Mouse (Mus musculus) kidney, embryonic 14.5 days (tissue): ENCODE measurements around the gene Asap3. TPM values are rescaled to one million over a fixed set of nuclear protein-coding genes. Genes with fewer than 3 reads are reported as not detected.
A peak's percentile ranks its signal among the peaks of the same experiment; 100 is the strongest.

Experiments used
- ATAC-seq: fragments of 200-750 bp; cut with Nextera tagmentation; 2 replicates; pipeline ENCODE4 v1.8.0; 2017; ENCODE audit warnings: moderate number of reproducible peaks, mild to moderate bottlenecking, moderate TSS enrichment, moderate library complexity; ENCODE audit not compliant: low FRiP score, low TSS enrichment
- H3K27ac ChIP-seq: fragments of 300-500 bp; sonication (generic); 2 replicates; pipeline ENCODE4 v1.5.1; 2014; ENCODE audit warnings: low read depth, mild to moderate bottlenecking, low read length, moderate library complexity, mixed read lengths
- H3K27me3 ChIP-seq: fragments of 300-500 bp; sonication (generic); 2 replicates; pipeline ENCODE4 v1.6.1; 2014; ENCODE audit warnings: mild to moderate bottlenecking, low read length; ENCODE audit not compliant: control insufficient read depth, insufficient read depth
- H3K36me3 ChIP-seq: fragments of 300-500 bp; sonication (generic); 2 replicates; pipeline ENCODE4 v1.6.1; 2014; ENCODE audit warnings: low read length, mixed read lengths; ENCODE audit not compliant: control insufficient read depth, insufficient read depth
- H3K4me1 ChIP-seq: fragments of 300-500 bp; sonication (generic); 2 replicates; pipeline ENCODE4 v1.6.1; 2014; ENCODE audit warnings: low read length, mixed read lengths; ENCODE audit not compliant: control insufficient read depth, insufficient read depth
- H3K4me2 ChIP-seq: fragments of 300-500 bp; sonication (generic); replicated peaks from 2 replicates; pipeline ENCODE4 v1.6.1; 2014; ENCODE audit warnings: low read depth, mild to moderate bottlenecking, low read length
- H3K4me3 ChIP-seq: fragments of 300-500 bp; sonication (generic); 2 replicates; pipeline ENCODE4 v1.5.1; 2014; ENCODE audit warnings: mild to moderate bottlenecking, low read length
- H3K9ac ChIP-seq: fragments of 300-500 bp; sonication (generic); 2 replicates; pipeline ENCODE4 v1.6.1; 2014; ENCODE audit warnings: low read depth, mild to moderate bottlenecking, low read length, moderate library complexity
- H3K9me3 ChIP-seq: fragments of 300-500 bp; sonication (generic); 2 replicates; pipeline ENCODE4 v1.6.1; 2016; ENCODE audit warnings: low read length; ENCODE audit not compliant: control insufficient read depth
- WGBS: fragments of 180-500 bp; shearing (Covaris S2); extraction: QIAGEN DNeasy Blood & Tissue Kit; methylation state at CpG from one replicate; pipeline ENCODE4 v1.1.7; 2014; 5-methylcytosine and 5-hydroxymethylcytosine counted together
- polyA plus RNA-seq: library from polyadenylated mRNA; unstranded; fragments of >200 nt; fragmentation: Nextera tagmentation; extraction: Ambion mirVana; gene quantifications from 2 replicates; pipeline ENCODE4 v1.2.1, GENCODE M21; 2014

The Asap3 gene
- polyA plus RNA-seq, 1 experiment from 2014 or later, result 3.0 TPM

DNA sequence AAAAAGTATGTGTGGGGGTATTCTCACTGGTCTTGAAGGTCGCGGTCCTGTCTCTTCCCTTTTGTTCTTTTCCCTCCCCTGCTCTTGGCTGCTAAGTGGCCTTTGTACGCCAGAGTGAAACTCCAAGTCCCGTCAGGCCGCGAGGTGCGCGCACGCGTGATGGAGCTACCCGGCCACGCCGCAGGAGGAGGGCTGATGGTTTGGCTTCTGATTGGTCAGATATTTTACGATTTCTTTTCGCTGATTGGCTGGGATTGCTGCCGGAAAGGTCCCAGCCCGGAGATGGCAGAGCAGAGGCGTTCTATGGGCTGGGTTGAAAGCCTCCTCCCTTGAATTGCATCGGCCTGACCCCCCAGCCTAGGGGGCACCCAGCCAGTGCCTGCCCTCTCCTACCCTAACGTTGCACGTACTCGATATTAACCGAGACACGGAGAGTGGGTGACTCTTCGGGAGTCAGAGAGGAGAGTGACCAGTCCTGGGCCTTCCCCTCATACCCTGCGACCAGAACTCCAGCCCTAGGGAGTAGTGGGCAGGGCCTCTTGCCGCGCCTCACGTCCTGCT, 79.7 kb downstream of the Asap3 start:
- Histone ChIP-seq H3K9me3 (peaks cover 3% of the 10 kb centered on the region; the same call in 1 of the 2 replicates), H3K27ac (peak overlapping the region; percentile 89), H3K4me3 (peak overlapping the region; percentile 63), H3K9ac (peak overlapping the region; percentile 49), H3K36me3 (peaks cover 35% of the 10 kb centered on the region), H3K4me2 (peak overlapping the region; percentile 61), H3K4me1 (peaks cover 27% of the 10 kb centered on the region), H3K27me3 (no peaks in the 10 kb centered on the region; the same call in 1 of the 2 replicates)
- WGBS, result under 1% methylated on average over 29 of the region's 29 CpGs
- ATAC-seq, result peak; percentile 84

DNA sequence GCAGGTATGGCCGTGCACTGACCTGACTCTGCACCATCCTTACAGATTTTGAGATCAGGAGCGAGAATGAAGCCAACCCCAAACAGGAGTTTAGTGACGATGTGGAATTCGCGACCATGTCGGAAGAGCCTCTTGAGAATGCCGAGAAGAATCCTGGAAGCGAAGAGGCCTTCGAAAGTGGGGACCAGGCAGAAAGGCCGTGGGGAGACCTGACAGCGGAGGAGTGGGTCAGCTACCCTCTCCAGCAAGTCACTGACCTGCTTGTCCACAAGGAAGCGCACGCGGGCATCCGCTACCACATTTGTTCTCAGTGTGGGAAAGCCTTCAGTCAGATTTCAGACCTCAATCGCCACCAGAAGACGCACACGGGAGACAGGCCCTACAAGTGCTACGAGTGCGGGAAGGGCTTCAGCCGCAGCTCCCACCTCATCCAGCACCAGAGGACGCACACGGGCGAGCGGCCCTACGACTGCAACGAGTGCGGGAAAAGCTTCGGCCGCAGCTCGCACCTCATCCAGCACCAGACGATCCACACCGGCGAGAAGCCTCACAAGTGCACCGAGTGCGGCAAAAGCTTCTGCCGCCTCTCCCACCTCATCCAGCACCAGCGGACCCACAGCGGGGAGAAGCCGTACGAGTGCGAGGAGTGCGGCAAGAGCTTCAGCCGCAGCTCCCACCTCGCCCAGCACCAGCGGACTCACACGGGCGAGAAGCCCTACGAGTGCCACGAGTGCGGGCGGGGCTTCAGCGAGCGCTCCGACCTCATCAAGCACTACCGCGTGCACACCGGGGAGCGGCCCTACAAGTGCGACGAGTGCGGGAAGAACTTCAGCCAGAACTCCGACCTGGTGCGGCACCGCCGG, 84.0 kb downstream of the Asap3 start:
- Histone ChIP-seq H3K9me3 (peaks cover 3% of the 10 kb centered on the region; the same call in 1 of the 2 replicates), H3K4me1 (peaks cover 7% of the 10 kb centered on the region), H3K27ac (no peak overlapping the region), H3K9ac (0 out of 2 replicates have a peak overlapping the region, but pooled peaks have one; percentile 7), H3K4me2 (no peak overlapping the region), H3K27me3 (no peaks in the 10 kb centered on the region; the same call in 1 of the 2 replicates), H3K4me3 (no peak overlapping the region), H3K36me3 (peaks cover 73% of the 10 kb centered on the region)
- WGBS, result 52% methylated on average over 66 of the region's 66 CpGs
- ATAC-seq, result no peak

DNA sequence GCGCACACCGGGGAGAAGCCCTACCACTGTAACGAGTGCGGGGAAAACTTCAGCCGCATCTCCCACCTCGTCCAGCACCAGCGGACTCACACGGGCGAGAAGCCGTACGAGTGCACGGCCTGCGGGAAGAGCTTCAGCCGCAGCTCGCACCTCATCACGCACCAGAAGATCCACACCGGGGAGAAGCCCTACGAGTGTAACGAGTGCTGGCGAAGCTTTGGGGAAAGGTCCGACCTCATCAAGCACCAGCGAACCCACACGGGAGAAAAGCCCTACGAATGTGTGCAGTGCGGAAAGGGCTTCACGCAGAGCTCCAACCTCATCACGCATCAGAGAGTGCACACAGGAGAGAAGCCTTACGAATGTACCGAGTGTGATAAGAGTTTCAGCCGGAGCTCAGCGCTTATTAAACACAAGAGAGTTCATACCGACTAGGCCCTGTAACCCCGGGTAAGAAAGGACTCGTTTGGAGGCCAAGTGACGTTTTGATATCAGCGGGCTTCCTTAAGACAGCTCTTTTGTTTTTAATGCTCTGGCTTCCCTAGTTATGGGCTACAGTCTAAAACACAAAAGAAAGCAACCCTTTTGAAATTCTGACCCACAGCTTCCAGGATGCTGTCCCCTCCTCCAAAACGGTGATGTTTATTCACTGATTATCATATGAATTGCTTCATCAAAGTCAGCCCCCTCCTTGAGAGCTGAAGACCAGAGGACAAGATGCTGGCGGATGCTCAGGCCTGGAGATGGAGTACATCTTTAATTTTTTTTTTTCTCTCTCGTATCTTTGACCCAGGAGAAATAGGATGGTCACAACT, 84.8 kb downstream of the Asap3 start:
- H3K27me3 ChIP-seq, result no peaks in the 10 kb centered on the region; the same call in 1 of the 2 replicates
- H3K4me3 ChIP-seq, result no peak overlapping the region
- H3K36me3 ChIP-seq, result peaks cover 73% of the 10 kb centered on the region
- peaks cover 3% of the 10 kb centered on the region; the same call in 1 of the 2 replicates for H3K9me3 ChIP-seq
- no peak overlapping the region for H3K9ac ChIP-seq
- WGBS, result 63% methylated on average over 39 of the region's 39 CpGs
- peaks cover 7% of the 10 kb centered on the region for H3K4me1 ChIP-seq
- no peak for ATAC-seq
- H3K4me2 ChIP-seq, result no peak overlapping the region
- no peak overlapping the region for H3K27ac ChIP-seq

DNA sequence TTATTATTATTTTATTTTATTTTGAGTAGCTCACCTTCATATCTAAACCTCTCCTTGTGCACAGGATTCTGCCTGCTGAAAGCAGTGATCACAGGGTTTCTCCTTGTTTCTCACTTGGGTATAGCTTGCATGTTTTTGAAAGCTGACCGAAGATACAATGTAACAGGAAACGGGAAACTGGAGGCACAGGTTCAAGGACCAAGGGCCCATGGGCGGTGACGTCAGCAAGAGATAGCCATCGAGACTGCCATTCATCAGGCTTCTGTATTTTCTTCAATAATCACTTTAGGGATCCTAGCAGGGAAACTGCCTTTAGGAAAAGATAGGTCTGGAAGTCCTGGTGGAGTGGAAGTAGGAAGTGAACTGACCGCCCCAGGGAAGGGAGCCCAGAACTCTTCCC, 85.5 kb downstream of the Asap3 start:
- Histone ChIP-seq H3K9ac (no peak overlapping the region), H3K4me2 (no peak overlapping the region), H3K9me3 (peaks cover 3% of the 10 kb centered on the region; the same call in 1 of the 2 replicates), H3K36me3 (peaks cover 73% of the 10 kb centered on the region), H3K4me3 (no peak overlapping the region), H3K27ac (no peak overlapping the region), H3K27me3 (no peaks in the 10 kb centered on the region; the same call in 1 of the 2 replicates), H3K4me1 (peaks cover 4% of the 10 kb centered on the region)
- WGBS, result 92% methylated on average over 6 of the region's 6 CpGs
- ATAC-seq, result no peak

Other genes starting within 250 kb of the Asap3 start
- 29.0 and 31.3 TPM in 2 replicates for gene Gale, start 242.6 kb upstream of the Asap3 start, polyA plus RNA-seq
- 133 and 140 TPM in 2 replicates for gene Lypla2, start 233.7 kb upstream of the Asap3 start, polyA plus RNA-seq
- gene Pithd1, start 219.1 kb upstream of the Asap3 start, polyA plus RNA-seq, result 49.0 and 62.1 TPM in 2 replicates
- gene Eloa, start 184.6 kb upstream of the Asap3 start, polyA plus RNA-seq, result 31.5 and 43.7 TPM in 2 replicates
- gene Rpl11, start 152.9 kb upstream of the Asap3 start, polyA plus RNA-seq, result 527 and 692 TPM in 2 replicates
- 848 and 979 TPM in 2 replicates for gene Id3, start 62.9 kb upstream of the Asap3 start, polyA plus RNA-seq
- 5.7 and 6.0 TPM in 2 replicates for gene E2f2, start 34.0 kb upstream of the Asap3 start, polyA plus RNA-seq
- 5.4 and 6.3 TPM in 2 replicates for gene Tcea3, start 41.4 kb downstream of the Asap3 start, polyA plus RNA-seq
- 12.2 and 22.0 TPM in 2 replicates for gene Zfp46, start 78.3 kb downstream of the Asap3 start, polyA plus RNA-seq
- gene Hnrnpr, start 104.6 kb downstream of the Asap3 start, polyA plus RNA-seq, result 115 and 180 TPM in 2 replicates
- gene Htr1d, start 217.2 kb downstream of the Asap3 start, polyA plus RNA-seq, result 0.47 and 0.60 TPM in 2 replicates